Mouse (Mus musculus) liver, embryonic 16.5 days (tissue): ENCODE measurements around the gene Arntl2. TPM values are rescaled to one million over a fixed set of nuclear protein-coding genes. Genes with fewer than 3 reads are reported as not detected.
A peak's percentile ranks its signal among the peaks of the same experiment; 100 is the strongest.
"Not testable (repeated sequence)": the region's sequence is repeated elsewhere in the genome, so short reads cannot be mapped to it uniquely, and the experiment has no call there.

Source experiments
- ATAC-seq: fragments of 200-750 bp; cut with Nextera tagmentation; 2 replicates; pipeline ENCODE4 v1.8.0; 2017; ENCODE audit warnings: low read depth, mild to moderate bottlenecking, moderate number of reproducible peaks, moderate library complexity
- H3K27ac ChIP-seq: fragments of 300-500 bp; sonication (generic); 2 replicates; pipeline ENCODE4 v1.5.1; 2014; ENCODE audit warnings: mild to moderate bottlenecking, low read length
- H3K27me3 ChIP-seq: fragments of 300-500 bp; sonication (generic); 2 replicates; pipeline ENCODE4 v1.6.1; 2014; ENCODE audit warnings: low read depth, low read length, mixed read lengths; ENCODE audit not compliant: control insufficient read depth, insufficient read depth
- H3K36me3 ChIP-seq: fragments of 300-500 bp; sonication (generic); 2 replicates; pipeline ENCODE4 v1.6.1; 2014; ENCODE audit warnings: mild to moderate bottlenecking; ENCODE audit not compliant: control insufficient read depth, insufficient read depth
- H3K4me1 ChIP-seq: fragments of 300-500 bp; sonication (generic); 2 replicates; pipeline ENCODE4 v1.6.1; 2014; ENCODE audit warnings: low read depth, low read length, mixed read lengths; ENCODE audit not compliant: control insufficient read depth
- H3K4me2 ChIP-seq: fragments of 300-500 bp; sonication (generic); 2 replicates; pipeline ENCODE4 v1.6.1; 2014; ENCODE audit warnings: low read depth, low read length, mixed read lengths
- H3K4me3 ChIP-seq: fragments of 300-500 bp; sonication (generic); 2 replicates; pipeline ENCODE4 v1.5.1; 2014; ENCODE audit warnings: low read depth, mild to moderate bottlenecking, low read length
- H3K9ac ChIP-seq: fragments of 300-500 bp; sonication (generic); 2 replicates; pipeline ENCODE4 v1.6.1; 2014; ENCODE audit warnings: low read depth, low read length
- H3K9me3 ChIP-seq: fragments of 300-500 bp; sonication (generic); replicated peaks from 2 replicates; pipeline ENCODE4 v1.6.1; 2016; ENCODE audit warnings: low read length; ENCODE audit not compliant: control insufficient read depth
- WGBS: fragments of 180-500 bp; shearing (Covaris S2); extraction: QIAGEN DNeasy Blood & Tissue Kit; methylation state at CpG from one replicate; pipeline ENCODE4 v1.1.7; 2014; ENCODE audit not compliant: insufficient replicate concordance; 5-methylcytosine and 5-hydroxymethylcytosine counted together
- polyA plus RNA-seq: library from polyadenylated mRNA; unstranded; fragments of >200 nt; fragmentation: Nextera tagmentation; extraction: Ambion mirVana; gene quantifications from 2 replicates; pipeline ENCODE4 v1.2.1, GENCODE M21; 2015

The Arntl2 gene
- polyA plus RNA-seq, 1 experiment from 2014 or later: 0.44 TPM

- no peak for ATAC-seq
These were observed 56.1 kb downstream of the Arntl2 start for GRCm38 (mm10) chr6:146851916-146852315.

DNA sequence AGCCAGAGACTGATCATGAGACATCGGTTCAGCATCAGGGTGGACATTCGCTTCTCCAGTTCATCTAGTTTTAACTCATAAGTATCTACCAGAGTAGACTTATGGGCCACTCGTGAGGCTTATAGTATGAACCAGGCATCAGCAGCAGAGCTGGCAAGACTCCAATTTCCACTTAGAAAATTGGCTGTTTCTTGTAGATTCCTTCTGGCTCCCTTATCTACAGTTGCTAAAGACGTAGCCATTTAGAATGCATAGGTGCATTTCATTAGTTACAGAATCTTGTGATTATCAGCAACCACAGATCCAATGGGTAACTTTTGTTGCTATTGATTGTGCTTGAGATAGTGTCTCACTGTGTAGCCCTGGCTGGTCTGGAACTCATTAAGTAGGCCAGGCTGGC lies 56.9 kb downstream of the Arntl2 start:
- no peak overlapping the region for H3K4me2 ChIP-seq
- ATAC-seq: 0 out of 2 replicates have a peak, but pooled peaks have one; percentile 18
- no peak overlapping the region for H3K9ac ChIP-seq
- H3K4me1 ChIP-seq: peaks cover 7% of the 10 kb centered on the region
- WGBS: 53% methylated on average over 4 of the region's 4 CpGs
- H3K4me3 ChIP-seq: no peak overlapping the region
- no peaks in the 10 kb centered on the region; the same call in 1 of the 2 replicates for H3K9me3 ChIP-seq
- H3K27me3 ChIP-seq: no peaks in the 10 kb centered on the region
- no peaks in the 10 kb centered on the region for H3K36me3 ChIP-seq
- H3K27ac ChIP-seq: no peak overlapping the region

More at GRCm38 (mm10) chr6:146851916-146852315, 56.1 kb downstream of the Arntl2 start:
- no peaks in the 10 kb centered on the region for H3K36me3 ChIP-seq
- no peak overlapping the region for H3K27ac ChIP-seq
- H3K9me3 ChIP-seq: no peaks in the 10 kb centered on the region; the same call in 1 of the 2 replicates
- H3K27me3 ChIP-seq: no peaks in the 10 kb centered on the region
- H3K4me3 ChIP-seq: no peak overlapping the region
- no peak overlapping the region for H3K9ac ChIP-seq
- 75% methylated on average over 3 of the region's 3 CpGs for WGBS
- peaks cover 7% of the 10 kb centered on the region for H3K4me1 ChIP-seq
- H3K4me2 ChIP-seq: no peak overlapping the region

DNA sequence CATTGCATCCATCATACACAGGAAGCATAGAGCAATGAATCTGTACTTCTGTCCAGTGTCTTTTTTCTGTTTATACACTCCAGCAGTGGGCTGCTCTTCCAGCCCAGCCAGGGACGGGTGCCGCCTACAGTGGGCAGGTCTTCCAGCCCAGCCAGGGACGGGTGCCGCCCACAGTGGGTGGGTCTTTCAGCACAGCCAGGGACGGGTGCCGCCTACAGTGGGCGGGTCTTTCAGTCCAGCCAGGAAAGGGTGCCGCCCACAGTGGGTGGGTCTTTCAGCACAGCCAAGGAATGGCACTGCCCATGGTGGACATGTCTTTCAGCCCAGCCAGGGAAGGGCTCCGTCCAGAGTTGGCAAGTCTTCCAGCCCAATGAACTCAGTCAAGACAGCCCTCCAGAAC lies 59.3 kb downstream of the Arntl2 start:
- no peak overlapping the region for H3K4me2 ChIP-seq
- no peak overlapping the region for H3K9ac ChIP-seq
- WGBS: 70% methylated on average over 9 of the region's 9 CpGs
- no peaks in the 10 kb centered on the region for H3K27me3 ChIP-seq
- ATAC-seq: peak; percentile 89
- no peaks in the 10 kb centered on the region for H3K36me3 ChIP-seq
- peaks cover 5% of the 10 kb centered on the region; the same call in 1 of the 2 replicates for H3K4me1 ChIP-seq
- no peak overlapping the region for H3K27ac ChIP-seq
- no peak overlapping the region for H3K4me3 ChIP-seq
- no peaks in the 10 kb centered on the region; the same call in 1 of the 2 replicates for H3K9me3 ChIP-seq

- H3K27me3 ChIP-seq: no peaks in the 10 kb centered on the region
- 81% methylated on average over 2 of the region's 2 CpGs for WGBS
- H3K4me1 ChIP-seq: no peaks in the 10 kb centered on the region; the same call in 1 of the 2 replicates
- H3K36me3 ChIP-seq: no peaks in the 10 kb centered on the region
- ATAC-seq: no peak
- H3K27ac ChIP-seq: no peak overlapping the region
- H3K9me3 ChIP-seq: no peaks in the 10 kb centered on the region; the same call in 1 of the 2 replicates
- no peak overlapping the region for H3K4me2 ChIP-seq
- H3K9ac ChIP-seq: no peak overlapping the region
- no peak overlapping the region for H3K4me3 ChIP-seq
These were observed 61.5 kb downstream of the Arntl2 start for GRCm38 (mm10) chr6:146857386-146857785.

DNA sequence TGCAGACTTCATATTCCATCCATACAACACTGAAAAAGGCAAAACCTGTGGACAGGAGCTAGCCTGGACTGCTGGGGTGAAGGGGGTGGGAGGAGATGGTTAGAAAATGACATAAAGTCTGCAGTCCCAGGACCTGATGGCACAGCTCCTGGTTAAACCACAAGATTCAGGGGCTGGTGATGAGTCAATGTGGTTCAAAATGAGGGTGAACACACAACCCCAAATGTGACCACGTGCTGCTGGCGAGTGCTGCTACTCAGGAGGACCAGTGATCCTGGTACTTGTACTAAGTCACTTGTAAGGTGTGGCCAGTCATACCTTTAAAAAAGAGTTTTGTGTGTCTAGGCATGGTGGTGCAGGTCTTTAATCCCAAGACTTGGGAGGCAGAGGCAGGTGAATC lies 67.3 kb downstream of the Arntl2 start:
- no peak for ATAC-seq
- Histone ChIP-seq H3K4me1 (no peaks in the 10 kb centered on the region), H3K9me3 (no peaks in the 10 kb centered on the region), H3K9ac (no peak overlapping the region), H3K27ac (no peak overlapping the region), H3K4me3 (no peak overlapping the region), H3K27me3 (no peaks in the 10 kb centered on the region), H3K4me2 (no peak overlapping the region), H3K36me3 (no peaks in the 10 kb centered on the region)
- WGBS: 68% methylated on average over 2 of the region's 2 CpGs

- not testable (repeated sequence) for H3K27me3 ChIP-seq, H3K9ac ChIP-seq, H3K4me2 ChIP-seq, H3K4me3 ChIP-seq, H3K36me3 ChIP-seq, H3K27ac ChIP-seq, H3K4me1 ChIP-seq, ATAC-seq, H3K9me3 ChIP-seq
- WGBS: 46% methylated on average over 3 of the region's 5 CpGs
These were observed 68.5 kb downstream of the Arntl2 start for GRCm38 (mm10) chr6:146864370-146864769.

DNA sequence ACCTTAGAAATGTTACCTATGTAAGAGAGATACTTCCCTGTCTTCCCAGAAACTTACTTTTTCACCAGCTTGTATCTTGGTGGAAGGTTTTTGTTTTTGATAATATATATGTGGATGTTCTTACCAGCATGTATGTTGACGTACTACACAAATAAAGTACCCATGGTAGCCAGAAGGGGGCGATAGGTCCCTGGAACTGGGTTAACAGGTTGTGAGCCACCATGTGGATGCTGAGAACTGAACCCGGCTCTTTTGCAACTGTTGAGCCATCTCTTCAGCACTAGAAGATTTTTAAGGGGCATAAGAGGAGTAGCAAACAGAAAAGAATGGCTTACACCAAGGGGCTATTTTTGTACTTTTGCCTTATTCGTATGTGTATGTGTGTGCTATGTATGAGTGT lies 69.8 kb downstream of the Arntl2 start:
- H3K4me3 ChIP-seq: no peak overlapping the region
- no peaks in the 10 kb centered on the region for H3K9me3 ChIP-seq
- no peaks in the 10 kb centered on the region for H3K36me3 ChIP-seq
- WGBS: 68% methylated on average over 4 of the region's 4 CpGs
- H3K9ac ChIP-seq: no peak overlapping the region
- no peak overlapping the region for H3K4me2 ChIP-seq
- H3K4me1 ChIP-seq: no peaks in the 10 kb centered on the region
- no peak overlapping the region for H3K27ac ChIP-seq
- no peaks in the 10 kb centered on the region for H3K27me3 ChIP-seq
- no peak for ATAC-seq

DNA sequence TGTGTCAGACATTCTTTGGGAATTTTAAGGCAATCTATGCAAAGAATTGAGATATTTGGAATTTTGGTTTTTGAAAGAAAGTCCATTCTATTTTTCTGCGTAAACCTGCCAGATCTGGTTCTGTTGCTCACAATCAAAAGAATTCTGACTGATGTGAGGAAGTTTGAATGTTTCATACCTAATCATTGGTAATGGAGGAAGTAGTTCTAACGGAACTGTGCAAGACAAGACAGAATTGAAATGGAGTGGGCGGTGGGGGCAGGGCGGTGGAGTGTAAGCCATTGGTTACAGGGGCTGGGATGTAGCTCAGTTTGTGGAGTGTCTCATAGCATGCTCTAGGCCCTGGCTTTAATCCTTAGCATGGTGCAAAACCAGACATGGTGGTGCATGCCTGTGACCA lies 76.1 kb downstream of the Arntl2 start:
- 54% methylated on average over 4 of the region's 4 CpGs for WGBS
- Histone ChIP-seq H3K27ac (no peak overlapping the region), H3K36me3 (no peaks in the 10 kb centered on the region)

GRCm38 (mm10) chr6:146874415-146874814 lies 78.6 kb downstream of the Arntl2 start:
- H3K27me3 ChIP-seq: no peaks in the 10 kb centered on the region
- no peaks in the 10 kb centered on the region for H3K4me1 ChIP-seq
- no peak for ATAC-seq
- H3K27ac ChIP-seq: no peak overlapping the region
- WGBS: 69% methylated on average over 6 of the region's 6 CpGs
- H3K36me3 ChIP-seq: no peaks in the 10 kb centered on the region
- H3K4me2 ChIP-seq: no peak overlapping the region
- H3K4me3 ChIP-seq: no peak overlapping the region
- no peak overlapping the region for H3K9ac ChIP-seq
- no peaks in the 10 kb centered on the region for H3K9me3 ChIP-seq

More for the DNA sequence above, 76.1 kb downstream of the Arntl2 start:
- H3K4me2 ChIP-seq: no peak overlapping the region
- H3K9me3 ChIP-seq: no peaks in the 10 kb centered on the region
- H3K9ac ChIP-seq: no peak overlapping the region
- no peaks in the 10 kb centered on the region for H3K4me1 ChIP-seq
- H3K4me3 ChIP-seq: no peak overlapping the region
- no peak for ATAC-seq
- no peaks in the 10 kb centered on the region for H3K27me3 ChIP-seq
